Mouse (Mus musculus) lung, postnatal 4 days (tissue): ENCODE measurements at regions not wholly inside any gene's neighbourhood (a gene's known extent, or its start where the extent isn't known, plus 50 kb on each side); places are given as distances from the start of the nearest gene placed in this dataset.

Experiments
- DNase-seq, 2 experiments: peaks; one replicate each; pipeline ENCODE4 v3.0.0; 2021

- no peak for DNase-seq
These were observed 141.4 kb upstream of the Krr1 start for GRCm38 (mm10) chr10:111831105-111831504.

GRCm38 (mm10) chr10:111833611-111834010 is 138.9 kb upstream of the Krr1 start:
- no peak for DNase-seq

- no peak for DNase-seq
These were observed 138.2 kb upstream of the Krr1 start for GRCm38 (mm10) chr10:111834280-111834679.

- peak; percentile 29 to 70 for DNase-seq
These were observed 137.3 kb upstream of the Krr1 start for GRCm38 (mm10) chr10:111834925-111835823.

- DNase-seq = no peak
These were observed 136.3 kb upstream of the Krr1 start for GRCm38 (mm10) chr10:111836191-111836590.

- DNase-seq = no peak
These were observed 135.7 kb upstream of the Krr1 start for GRCm38 (mm10) chr10:111836802-111837201.

GRCm38 (mm10) chr10:111842321-111842775 is 130.1 kb upstream of the Krr1 start:
- DNase-seq = no peak

- DNase-seq = no peak
These were observed 129.6 kb upstream of the Krr1 start for GRCm38 (mm10) chr10:111842896-111843295.

- no peak for DNase-seq
These were observed 129.2 kb upstream of the Krr1 start for GRCm38 (mm10) chr10:111843301-111843700.

- no peak for DNase-seq
These were observed 128.3 kb upstream of the Krr1 start for GRCm38 (mm10) chr10:111844144-111844543.

- DNase-seq = no peak
These were observed 126.5 kb upstream of the Krr1 start for GRCm38 (mm10) chr10:111845946-111846345.

GRCm38 (mm10) chr10:111854254-111854653 is 118.2 kb upstream of the Krr1 start:
- DNase-seq = no peak

- DNase-seq = no peak
These were observed 117.0 kb upstream of the Krr1 start for GRCm38 (mm10) chr10:111855496-111855895.

- no peak for DNase-seq
These were observed 114.1 kb upstream of the Krr1 start for GRCm38 (mm10) chr10:111858403-111858802.

GRCm38 (mm10) chr10:111865286-111865830 is 107.1 kb upstream of the Krr1 start:
- DNase-seq = no peak

GRCm38 (mm10) chr10:111867102-111867501 is 105.4 kb upstream of the Krr1 start:
- DNase-seq = no peak

GRCm38 (mm10) chr10:111867538-111867937 is 104.9 kb upstream of the Krr1 start:
- DNase-seq = no peak

GRCm38 (mm10) chr10:111880354-111880753 is 92.1 kb upstream of the Krr1 start:
- DNase-seq = no peak

- DNase-seq = no peak
These were observed 90.9 kb upstream of the Krr1 start for GRCm38 (mm10) chr10:111881339-111882211.

- DNase-seq = no peak
These were observed 89.9 kb upstream of the Krr1 start for GRCm38 (mm10) chr10:111882521-111882920.

GRCm38 (mm10) chr10:111884701-111885100 is 87.8 kb upstream of the Krr1 start:
- DNase-seq = no peak

- no peak for DNase-seq
These were observed 83.4 kb upstream of the Krr1 start for GRCm38 (mm10) chr10:111889111-111889510.

GRCm38 (mm10) chr10:111893489-111893888 is 79.0 kb upstream of the Krr1 start:
- DNase-seq = peak; percentile 52 to 66
